Mouse (Mus musculus): ENCODE results near the gene Mthfd2l. TPM values are rescaled to one million over a fixed set of nuclear protein-coding genes. Genes with fewer than 3 reads are reported as not detected.

Mthfd2l gene
- polyA plus RNA-seq, 1 experiment = 10.2 TPM

GRCm38 (mm10) chr5:91037756-91038155, 106.8 kb downstream of the Mthfd2l start:
- H3K79me3 ChIP-seq (ENCODE audit: low read depth) = no peaks in the 10 kb centered on the region
- no peak overlapping the region for H3ac ChIP-seq (ENCODE audit: control insufficient read depth, insufficient read length, low read depth)
- no peaks in the 10 kb centered on the region for H3K36me3 ChIP-seq (ENCODE audit: control insufficient read depth, insufficient read depth)
- H3K79me2 ChIP-seq (ENCODE audit: control insufficient read depth, insufficient read depth) = no peaks in the 10 kb centered on the region
- no peaks in the 10 kb centered on the region for H3K27me3 ChIP-seq (ENCODE audit: control insufficient read depth, insufficient read depth, insufficient read length)
- H3K4me3 ChIP-seq (ENCODE audit: insufficient read depth, poor library complexity, severe bottlenecking) = no peak overlapping the region
- TF ChIP-seq FOSL1 (IDR thresholded peaks at IDR 0.05; ENCODE audit: insufficient read depth, low read length, poor library complexity, severe bottlenecking) = no peak
- TF ChIP-seq MAX (IDR thresholded peaks at IDR 0.05) = no peak
- no peak for TF ChIP-seq USF1 (IDR thresholded peaks at IDR 0.05; ENCODE audit: low read depth)
- TF ChIP-seq CTCF (IDR thresholded peaks at IDR 0.05; ENCODE audit: control insufficient read depth, insufficient read depth, insufficient read length) = no peak
- TF ChIP-seq MYOD1 (IDR thresholded peaks at IDR 0.05; ENCODE audit: control insufficient read depth, insufficient read length, low read depth) = no peak
- no peak for TF ChIP-seq CEBPB (IDR thresholded peaks at IDR 0.05; ENCODE audit: low read depth)
- no peak for TF ChIP-seq MYOG (IDR thresholded peaks at IDR 0.05; ENCODE audit: control insufficient read depth, extremely low read depth, insufficient read length)

GRCm38 (mm10) chr5:91038547-91038946, 107.6 kb downstream of the Mthfd2l start:
- Histone ChIP-seq H3ac (ENCODE audit: control insufficient read depth, insufficient read length, low read depth) (no peak overlapping the region), H3K36me3 (ENCODE audit: control insufficient read depth, insufficient read depth) (no peaks in the 10 kb centered on the region), H3K4me3 (ENCODE audit: insufficient read depth, poor library complexity, severe bottlenecking) (no peak overlapping the region), H3K79me3 (ENCODE audit: low read depth) (no peaks in the 10 kb centered on the region), H3K79me2 (ENCODE audit: control insufficient read depth, insufficient read depth) (no peaks in the 10 kb centered on the region), H3K27me3 (ENCODE audit: control insufficient read depth, insufficient read depth, insufficient read length) (no peaks in the 10 kb centered on the region)
- TF ChIP-seq CEBPB (IDR thresholded peaks at IDR 0.05; ENCODE audit: low read depth) = no peak
- TF ChIP-seq MYOG (IDR thresholded peaks at IDR 0.05; ENCODE audit: control insufficient read depth, extremely low read depth, insufficient read length) = no peak
- no peak for TF ChIP-seq MAX (IDR thresholded peaks at IDR 0.05)
- no peak for TF ChIP-seq FOSL1 (IDR thresholded peaks at IDR 0.05; ENCODE audit: insufficient read depth, low read length, poor library complexity, severe bottlenecking)
- TF ChIP-seq USF1 (IDR thresholded peaks at IDR 0.05; ENCODE audit: low read depth) = no peak
- no peak for TF ChIP-seq MYOD1 (IDR thresholded peaks at IDR 0.05; ENCODE audit: control insufficient read depth, insufficient read length, low read depth)
- TF ChIP-seq CTCF (IDR thresholded peaks at IDR 0.05; ENCODE audit: control insufficient read depth, insufficient read depth, insufficient read length) = no peak

DNA sequence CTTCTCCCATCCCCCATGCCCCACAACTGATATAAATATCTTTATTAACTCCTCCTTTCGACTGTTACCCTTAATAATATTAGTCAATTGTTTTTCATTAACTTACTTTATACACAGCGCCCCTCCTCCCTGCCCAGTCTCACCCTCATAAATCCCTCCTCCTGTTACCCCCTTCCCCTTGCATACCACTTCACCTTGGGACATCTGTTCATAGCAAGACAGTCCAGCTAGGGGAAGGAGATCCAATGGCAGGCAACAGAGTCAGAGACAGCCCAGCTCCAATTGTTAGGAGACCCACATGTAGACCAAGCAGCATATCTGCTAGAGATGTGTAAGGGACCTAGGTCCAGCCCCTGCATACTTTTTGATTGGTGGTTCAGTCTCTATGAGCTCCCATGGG, 108.0 kb downstream of the Mthfd2l start:
- TF ChIP-seq CEBPB (IDR thresholded peaks at IDR 0.05; ENCODE audit: low read depth) (no peak), FOSL1 (IDR thresholded peaks at IDR 0.05; ENCODE audit: insufficient read depth, low read length, poor library complexity, severe bottlenecking) (no peak), MYOD1 (IDR thresholded peaks at IDR 0.05; ENCODE audit: control insufficient read depth, insufficient read length, low read depth) (no peak), CTCF (IDR thresholded peaks at IDR 0.05; ENCODE audit: control insufficient read depth, insufficient read depth, insufficient read length) (no peak), MYOG (IDR thresholded peaks at IDR 0.05; ENCODE audit: control insufficient read depth, extremely low read depth, insufficient read length) (no peak), USF1 (IDR thresholded peaks at IDR 0.05; ENCODE audit: low read depth) (no peak), MAX (IDR thresholded peaks at IDR 0.05) (no peak)
- no peaks in the 10 kb centered on the region for H3K79me2 ChIP-seq (ENCODE audit: control insufficient read depth, insufficient read depth)

DNA sequence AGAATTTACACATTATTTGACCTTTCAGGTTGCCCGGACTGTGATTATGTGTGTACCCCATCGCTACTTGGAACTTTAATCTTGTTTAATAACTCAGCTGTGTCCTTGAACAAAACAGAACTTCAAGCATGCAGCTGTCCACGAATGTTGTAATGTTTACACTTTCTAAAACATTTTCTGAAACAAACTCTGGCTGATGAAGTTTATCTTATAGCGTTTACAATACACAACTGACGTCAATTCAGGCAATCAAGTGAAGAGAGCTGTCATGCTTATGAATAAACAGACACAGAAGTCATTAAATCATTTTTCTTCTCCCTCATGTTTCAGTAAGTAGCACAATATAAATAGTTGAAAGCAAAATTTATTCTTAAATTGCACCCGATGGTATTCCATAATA, 117.1 kb downstream of the Mthfd2l start:
- peaks cover 5% of the 10 kb centered on the region for H3K79me2 ChIP-seq (ENCODE audit: control insufficient read depth, insufficient read depth)
- H3K36me3 ChIP-seq (ENCODE audit: control insufficient read depth, insufficient read depth) = peaks cover 16% of the 10 kb centered on the region
- peaks cover 3% of the 10 kb centered on the region for H3K79me3 ChIP-seq (ENCODE audit: low read depth)
- no peaks in the 10 kb centered on the region for H3K27me3 ChIP-seq (ENCODE audit: control insufficient read depth, insufficient read depth, insufficient read length)
- no peak overlapping the region for H3K4me3 ChIP-seq (ENCODE audit: insufficient read depth, poor library complexity, severe bottlenecking)
- no peak overlapping the region for H3ac ChIP-seq (ENCODE audit: control insufficient read depth, insufficient read length, low read depth)
- TF ChIP-seq USF1 (IDR thresholded peaks at IDR 0.05; ENCODE audit: low read depth) (no peak), FOSL1 (IDR thresholded peaks at IDR 0.05; ENCODE audit: insufficient read depth, low read length, poor library complexity, severe bottlenecking) (no peak), MAX (IDR thresholded peaks at IDR 0.05) (no peak), MYOG (IDR thresholded peaks at IDR 0.05; ENCODE audit: control insufficient read depth, extremely low read depth, insufficient read length) (no peak), CTCF (IDR thresholded peaks at IDR 0.05; ENCODE audit: control insufficient read depth, insufficient read depth, insufficient read length) (no peak), CEBPB (IDR thresholded peaks at IDR 0.05; ENCODE audit: low read depth) (no peak), MYOD1 (IDR thresholded peaks at IDR 0.05; ENCODE audit: control insufficient read depth, insufficient read length, low read depth) (no peak)

More for the DNA sequence above, 108.0 kb downstream of the Mthfd2l start:
- Histone ChIP-seq H3K79me3 (ENCODE audit: low read depth) (no peaks in the 10 kb centered on the region), H3K4me3 (ENCODE audit: insufficient read depth, poor library complexity, severe bottlenecking) (no peak overlapping the region), H3ac (ENCODE audit: control insufficient read depth, insufficient read length, low read depth) (no peak overlapping the region), H3K27me3 (ENCODE audit: control insufficient read depth, insufficient read depth, insufficient read length) (no peaks in the 10 kb centered on the region), H3K36me3 (ENCODE audit: control insufficient read depth, insufficient read depth) (no peaks in the 10 kb centered on the region)

- no peak for TF ChIP-seq MYOG (IDR thresholded peaks at IDR 0.05; ENCODE audit: control insufficient read depth, extremely low read depth, insufficient read length)
- no peak for TF ChIP-seq FOSL1 (IDR thresholded peaks at IDR 0.05; ENCODE audit: insufficient read depth, low read length, poor library complexity, severe bottlenecking)
- no peak for TF ChIP-seq CTCF (IDR thresholded peaks at IDR 0.05; ENCODE audit: control insufficient read depth, insufficient read depth, insufficient read length)
- Histone ChIP-seq H3K4me3 (ENCODE audit: insufficient read depth, poor library complexity, severe bottlenecking) (no peak overlapping the region), H3K36me3 (ENCODE audit: control insufficient read depth, insufficient read depth) (peaks cover 16% of the 10 kb centered on the region), H3ac (ENCODE audit: control insufficient read depth, insufficient read length, low read depth) (no peak overlapping the region), H3K79me2 (ENCODE audit: control insufficient read depth, insufficient read depth) (peaks cover 9% of the 10 kb centered on the region), H3K79me3 (ENCODE audit: low read depth) (peaks cover 3% of the 10 kb centered on the region), H3K27me3 (ENCODE audit: control insufficient read depth, insufficient read depth, insufficient read length) (no peaks in the 10 kb centered on the region)
These were observed 117.5 kb downstream of the Mthfd2l start for GRCm38 (mm10) chr5:91048397-91048796.

Other genes with a start within 250 kb of the Mthfd2l start
- 0.14 TPM for gene Cxcl5, start 171.8 kb upstream of the Mthfd2l start, polyA plus RNA-seq (2012; fragmentation: generic; extraction: Trizol)
- gene Ppbp, start 162.6 kb upstream of the Mthfd2l start, polyA plus RNA-seq (2012; fragmentation: generic; extraction: Trizol) = 0.06 TPM
- not detected for gene Pf4, start 158.7 kb upstream of the Mthfd2l start, polyA plus RNA-seq (2012; fragmentation: generic; extraction: Trizol)
- gene Cxcl3, start 145.0 kb upstream of the Mthfd2l start, polyA plus RNA-seq (2012; fragmentation: generic; extraction: Trizol) = not detected
- gene Cxcl15, start 136.6 kb upstream of the Mthfd2l start, polyA plus RNA-seq (2012; fragmentation: generic; extraction: Trizol) = not detected
- 0.66 TPM for gene Cxcl1, start 39.9 kb upstream of the Mthfd2l start, polyA plus RNA-seq (2012; fragmentation: generic; extraction: Trizol)
- not detected for gene Cxcl2, start 27.2 kb upstream of the Mthfd2l start, polyA plus RNA-seq (2012; fragmentation: generic; extraction: Trizol)
- gene Epgn, start 96.3 kb downstream of the Mthfd2l start, polyA plus RNA-seq (2012; fragmentation: generic; extraction: Trizol) = 0.04 TPM
- 3.6 TPM for gene Ereg, start 143.5 kb downstream of the Mthfd2l start, polyA plus RNA-seq (2012; fragmentation: generic; extraction: Trizol)
- gene Areg, start 208.5 kb downstream of the Mthfd2l start, polyA plus RNA-seq (2012; fragmentation: generic; extraction: Trizol) = 34.4 TPM

Data from C2C12 (cell line).